Mouse (Mus musculus) heart, adult 8-10 months (tissue): Measurements from ENCODE around the gene Fmo4. TPM values are rescaled to one million over a fixed set of nuclear protein-coding genes. Genes with fewer than 3 reads are reported as not detected.

Source experiments
- DNase-seq: peaks from one replicate; pipeline ENCODE4 v3.0.0; 2022; ENCODE audit warnings: low spot score
- total RNA-seq, 4 experiments: library from RNA; stranded (reverse); gene quantifications; 2 replicates each; pipeline ENCODE4 v1.2.4; 2022

Fmo4 gene
- total RNA-seq, result not detected

DNA sequence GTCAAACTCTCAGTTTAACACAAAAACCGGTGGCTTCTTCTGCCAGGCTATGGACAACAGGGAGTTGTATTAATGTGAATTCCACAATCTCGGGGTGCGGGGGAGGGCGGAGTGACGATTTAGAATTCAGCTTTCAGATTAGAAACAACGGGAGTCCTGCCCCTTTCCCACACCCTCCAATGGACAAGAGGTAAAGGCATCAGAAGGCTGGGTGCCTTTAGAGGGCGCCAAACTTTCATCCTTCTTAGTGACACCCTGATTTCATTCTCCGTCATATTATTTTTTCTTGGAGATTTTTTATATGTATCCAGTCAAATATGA lies at the start of gene Fmo4:
Gene Fmo4 (minus strand): TSS at position 137 of the 321 bp plus-strand sequence.
- peak; percentile 54 for DNase-seq

GRCm38 (mm10) chr1:162862328-162862727 lies 48.6 kb upstream of the Fmo4 start:
- no peak for DNase-seq

GRCm38 (mm10) chr1:162859996-162860605 lies 46.3 kb upstream of the Fmo4 start:
- DNase-seq, result no peak

- DNase-seq, result no peak
Measured at GRCm38 (mm10) chr1:162859545-162859976, 45.8 kb upstream of the Fmo4 start.

- no peak for DNase-seq
Measured at GRCm38 (mm10) chr1:162858748-162859130, 45.0 kb upstream of the Fmo4 start.

- DNase-seq, result no peak
Measured at GRCm38 (mm10) chr1:162857766-162858747, 44.3 kb upstream of the Fmo4 start.

- DNase-seq, result no peak
Measured at GRCm38 (mm10) chr1:162853812-162854482, 40.2 kb upstream of the Fmo4 start.

DNA sequence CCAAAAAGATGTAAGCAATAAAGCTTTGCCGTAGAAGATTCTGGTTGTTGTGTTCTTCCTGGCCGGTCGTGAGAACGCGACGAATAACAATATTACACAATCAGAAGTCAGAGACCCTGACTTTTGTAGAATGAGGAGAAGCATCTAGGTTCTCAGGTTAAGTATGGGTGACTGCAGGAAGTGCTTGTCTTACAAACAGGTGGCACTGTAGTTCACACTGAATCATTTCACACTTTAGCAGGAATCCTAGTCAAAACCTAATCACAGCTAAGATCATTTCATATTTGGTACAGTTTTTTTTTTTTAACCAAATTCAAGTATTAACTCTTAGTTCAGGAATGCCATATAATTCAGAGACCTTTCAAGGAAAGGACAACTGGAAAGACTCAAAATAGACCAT lies 33.8 kb upstream of the Fmo4 start:
- no peak for DNase-seq

- DNase-seq, result no peak
Measured at GRCm38 (mm10) chr1:162840211-162840610, 26.4 kb upstream of the Fmo4 start.

GRCm38 (mm10) chr1:162838976-162839375 lies 25.2 kb upstream of the Fmo4 start:
- DNase-seq, result no peak

DNA sequence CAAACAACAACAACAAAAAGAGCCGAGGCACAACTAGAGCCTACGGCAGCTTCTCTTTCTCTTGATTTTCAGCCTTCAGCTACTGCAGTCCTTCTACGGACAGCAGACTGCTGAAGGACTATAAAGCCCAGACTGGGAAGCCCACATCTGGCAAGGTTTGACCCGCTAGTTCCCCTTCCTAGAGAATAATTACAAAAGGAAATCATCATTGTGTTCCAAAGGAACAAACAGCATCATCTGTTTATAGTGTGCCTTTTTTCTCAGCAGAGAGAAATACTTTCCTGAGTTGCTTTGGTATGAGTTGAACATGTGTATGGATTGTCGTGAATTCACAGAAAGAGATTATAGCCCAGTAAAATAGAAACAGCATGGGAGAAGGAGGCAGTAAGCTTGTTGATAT lies 20.6 kb upstream of the Fmo4 start:
- DNase-seq, result no peak

GRCm38 (mm10) chr1:162832574-162832953 lies 18.8 kb upstream of the Fmo4 start:
- no peak for DNase-seq

- DNase-seq, result no peak
Measured at GRCm38 (mm10) chr1:162831838-162832573, 18.2 kb upstream of the Fmo4 start.

DNA sequence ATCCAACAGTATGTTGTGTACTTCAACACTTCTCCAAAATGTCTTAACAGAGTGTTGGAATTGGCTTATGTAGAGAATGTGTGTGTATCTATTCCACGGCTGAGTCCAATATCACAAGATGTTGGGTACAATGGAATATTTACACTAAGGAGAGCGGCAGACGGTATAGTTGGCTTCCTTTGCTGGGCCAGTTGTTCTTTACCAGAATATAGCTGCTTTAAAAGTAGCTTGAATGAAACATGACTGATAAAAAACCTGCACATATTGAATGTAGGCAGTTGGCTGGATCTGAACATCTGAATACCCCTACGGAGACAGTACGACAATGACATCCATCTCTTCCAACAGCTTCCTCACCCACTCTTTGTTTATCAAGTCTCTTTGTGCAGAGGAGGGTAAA lies 5.5 kb upstream of the Fmo4 start:
- DNase-seq, result no peak

DNA sequence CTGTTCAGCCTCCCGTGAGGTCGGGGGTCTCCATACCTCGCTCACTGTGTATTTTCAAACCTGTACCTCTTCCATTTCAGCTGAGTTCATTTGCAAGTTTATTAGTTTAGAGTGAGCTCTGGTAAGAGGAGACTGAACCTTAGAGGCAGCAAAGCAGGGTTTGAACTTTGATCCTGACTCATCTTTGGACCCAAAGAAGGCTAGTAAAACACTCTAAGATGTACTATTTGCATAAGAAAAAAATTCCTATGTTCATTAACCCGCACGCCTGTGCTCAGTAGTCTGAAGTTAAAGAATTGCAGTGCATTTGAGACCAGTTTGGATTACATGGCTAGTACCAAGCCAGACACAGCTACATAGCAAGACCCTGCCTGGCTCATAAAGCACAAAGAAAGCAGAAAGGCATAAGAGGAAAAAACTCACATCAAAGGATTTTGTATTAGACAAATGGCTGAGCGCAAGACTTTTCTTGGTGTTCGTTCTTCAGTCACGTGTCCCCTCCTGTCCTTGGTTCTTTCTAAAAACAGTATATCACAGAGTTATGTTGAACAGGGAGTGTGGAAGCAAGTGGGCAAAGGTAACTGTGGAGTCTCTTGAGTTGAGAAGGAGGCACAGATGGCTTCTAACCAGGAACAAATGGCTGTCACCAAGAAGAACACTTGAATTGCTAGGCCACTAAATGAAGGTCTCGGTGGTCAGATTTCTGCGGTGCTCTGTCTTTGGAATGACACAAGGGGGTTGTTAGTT lies 1.8 kb upstream of the Fmo4 start:
- DNase-seq, result no peak

GRCm38 (mm10) chr1:162814932-162815331 lies 1.2 kb upstream of the Fmo4 start:
- DNase-seq, result no peak

GRCm38 (mm10) chr1:162813143-162813835 lies 483 bp downstream of the Fmo4 start:
- DNase-seq, result no peak

DNA sequence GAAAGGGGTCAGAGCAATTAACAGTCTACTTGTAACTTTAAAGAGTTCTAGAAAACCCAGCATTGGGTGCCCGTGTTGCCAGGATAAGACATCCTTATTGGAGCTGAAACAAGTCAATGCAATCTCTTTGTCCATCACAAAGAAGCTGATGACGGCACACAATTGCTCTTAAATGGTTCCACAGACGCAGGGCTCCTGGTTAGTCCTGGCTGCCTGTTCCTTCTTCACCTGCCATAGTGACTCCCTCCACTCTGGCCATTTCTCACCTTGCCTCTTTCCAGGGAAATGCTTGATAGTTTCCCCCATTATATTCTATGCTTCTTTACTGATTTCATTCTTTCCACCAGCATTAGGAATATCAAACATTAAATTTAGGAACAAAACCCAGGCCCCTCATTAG lies 5.2 kb downstream of the Fmo4 start:
- no peak for DNase-seq

DNA sequence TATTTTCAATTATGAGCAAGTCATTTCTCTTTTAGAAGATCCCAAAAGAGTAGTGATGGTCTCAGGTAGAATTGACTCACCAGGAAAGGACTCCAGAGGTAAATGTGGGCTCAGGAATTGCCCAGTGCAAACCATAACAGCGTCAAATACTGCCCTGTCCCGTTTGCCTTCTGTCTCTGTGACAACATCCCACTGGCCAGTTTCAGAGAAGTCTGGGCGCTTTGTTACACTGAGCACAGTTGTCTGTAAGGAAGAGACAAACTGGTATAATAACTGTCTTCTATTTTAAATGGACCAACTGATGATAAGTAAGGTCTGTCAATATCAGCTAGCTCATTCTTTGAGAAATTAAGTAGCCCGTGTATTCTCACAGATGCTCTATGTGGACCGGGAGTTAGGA lies 6.3 kb downstream of the Fmo4 start:
- DNase-seq, result no peak

DNA sequence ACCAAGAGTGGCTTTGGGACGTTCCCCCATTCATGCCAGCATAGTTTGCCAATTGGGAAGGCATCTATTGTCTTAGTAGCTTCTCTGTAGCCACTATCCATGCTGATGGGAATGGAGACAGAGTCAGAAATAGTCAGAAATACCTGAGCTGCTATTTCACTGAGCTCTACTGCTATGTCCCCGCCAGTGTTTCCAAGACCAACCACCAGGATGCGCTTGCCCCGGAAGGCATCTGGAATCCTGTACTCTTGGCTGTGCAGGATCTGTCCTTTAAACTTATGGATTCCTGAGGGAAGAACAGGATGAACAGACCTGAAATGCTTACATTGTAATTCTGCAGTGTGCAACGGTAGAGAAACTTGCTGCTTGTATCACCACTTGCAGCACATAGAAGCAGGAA lies 8.8 kb downstream of the Fmo4 start:
- no peak for DNase-seq

DNA sequence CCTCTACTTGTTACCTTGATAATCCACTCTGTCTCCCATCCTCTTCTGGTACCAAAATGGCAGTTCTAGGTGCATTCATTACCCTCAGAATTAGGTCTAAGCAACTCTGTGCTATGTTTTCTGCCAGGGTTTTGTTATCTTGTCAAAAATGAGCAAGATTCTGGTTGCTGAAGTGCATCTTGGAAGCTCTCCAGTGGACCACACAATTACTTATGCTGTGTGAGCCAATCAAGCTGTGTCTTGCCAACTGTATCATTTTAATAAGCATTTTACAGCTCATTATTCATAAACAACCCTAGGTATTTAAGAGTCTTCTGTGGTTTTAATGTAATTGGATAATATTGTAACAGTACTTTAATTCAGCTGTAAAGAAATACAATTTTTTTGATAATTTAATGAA lies 17.3 kb downstream of the Fmo4 start:
- DNase-seq, result no peak
